Mouse (Mus musculus) heart, embryonic 10.5 days (tissue): ENCODE measurements at regions not wholly inside any gene's neighbourhood (a gene's known extent, or its start where the extent isn't known, plus 50 kb on each side); places are given as distances from the start of the nearest gene placed in this dataset.

Source experiments
- DNase-seq: peaks from one replicate; pipeline ENCODE4 v3.0.0-alpha.2; 2017; ENCODE audit warnings: low spot score
- H3K27ac ChIP-seq: fragments of 300-500 bp; sonication (generic); 2 replicates; pipeline ENCODE4 v1.5.1; 2016; ENCODE audit warnings: mild to moderate bottlenecking
- H3K27me3 ChIP-seq: fragments of 300-500 bp; sonication (generic); 2 replicates; pipeline ENCODE4 v1.6.1; 2016; ENCODE audit warnings: mild to moderate bottlenecking; ENCODE audit not compliant: poor library complexity, insufficient read depth, severe bottlenecking
- H3K36me3 ChIP-seq: fragments of 300-500 bp; sonication (generic); 2 replicates; pipeline ENCODE4 v1.6.1; 2016; ENCODE audit warnings: mild to moderate bottlenecking, moderate library complexity
- H3K4me1 ChIP-seq: fragments of 300-500 bp; sonication (generic); 2 replicates; pipeline ENCODE4 v1.6.1; 2016; ENCODE audit warnings: mild to moderate bottlenecking
- H3K4me3 ChIP-seq: fragments of 300-500 bp; sonication (generic); 2 replicates; pipeline ENCODE4 v1.5.1; 2016; ENCODE audit warnings: mild to moderate bottlenecking, moderate library complexity
- H3K9me3 ChIP-seq: fragments of 300-500 bp; sonication (generic); 2 replicates; pipeline ENCODE4 v1.6.1; 2016; ENCODE audit warnings: mild to moderate bottlenecking, moderate library complexity
- WGBS: fragments of 180-500 bp; shearing (Covaris S2); methylation state at CpG from one replicate; pipeline ENCODE4 v1.1.7; 2016; 5-methylcytosine and 5-hydroxymethylcytosine counted together

DNA sequence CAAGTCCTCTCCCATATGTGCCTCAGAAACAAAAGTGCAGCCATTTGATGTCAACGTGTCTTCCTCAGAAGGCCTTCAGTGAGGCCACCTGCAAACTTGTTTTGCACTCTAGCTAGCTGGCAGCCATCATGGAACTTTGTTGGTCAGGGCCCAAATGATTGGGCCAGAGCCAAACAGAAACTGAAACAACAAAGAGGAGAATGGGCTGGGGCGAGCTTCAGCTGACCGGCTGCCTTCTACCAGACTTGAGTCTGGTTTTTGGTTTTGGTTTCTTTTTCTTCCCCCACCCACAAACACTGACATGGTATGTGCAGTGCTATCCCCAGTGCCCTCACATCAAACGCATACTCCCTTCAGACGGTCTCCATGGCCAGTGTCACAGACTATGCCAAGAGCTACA is 183.7 kb downstream of the Prkcq start:
- no peaks in the 10 kb centered on the region for H3K9me3 ChIP-seq
- no peak overlapping the region for H3K4me3 ChIP-seq
- no peak for DNase-seq
- H3K27me3 ChIP-seq = no peaks in the 10 kb centered on the region
- H3K27ac ChIP-seq = no peak overlapping the region
- WGBS = 87% methylated on average over 5 of the region's 5 CpGs
- no peaks in the 10 kb centered on the region for H3K4me1 ChIP-seq
- H3K36me3 ChIP-seq = no peaks in the 10 kb centered on the region
